Mouse (Mus musculus) liver, adult (tissue): Measurements from ENCODE around the gene Plce1.

Source experiments
- GATA4 ChIP-seq: IDR thresholded peaks from 2 replicates; pipeline ENCODE4 v1.6.1; 2014; ENCODE audit warnings: mild to moderate bottlenecking, low read length; ENCODE audit not compliant: insufficient replicate concordance

Plce1 gene

DNA sequence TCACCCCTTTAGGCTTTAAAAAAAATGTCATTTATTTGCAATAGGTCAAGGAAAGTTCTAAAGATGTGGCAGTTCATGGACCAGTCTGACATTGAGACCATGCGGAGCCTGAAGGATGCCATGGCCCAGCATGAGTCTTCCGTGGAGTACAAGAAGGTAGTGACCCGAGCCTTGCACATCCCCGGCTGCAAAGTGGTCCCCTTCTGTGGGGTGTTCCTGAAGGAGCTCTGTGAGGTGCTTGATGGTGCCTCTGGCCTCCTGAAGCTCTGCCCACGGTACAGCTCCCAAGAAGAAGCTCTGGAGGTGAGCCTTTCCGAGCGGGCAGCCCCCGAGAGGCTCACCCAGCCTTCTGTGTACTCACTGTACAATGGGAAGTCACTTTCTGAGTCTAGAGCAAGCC, 220.9 kb downstream of the Plce1 start:
- no peak for TF ChIP-seq GATA4

DNA sequence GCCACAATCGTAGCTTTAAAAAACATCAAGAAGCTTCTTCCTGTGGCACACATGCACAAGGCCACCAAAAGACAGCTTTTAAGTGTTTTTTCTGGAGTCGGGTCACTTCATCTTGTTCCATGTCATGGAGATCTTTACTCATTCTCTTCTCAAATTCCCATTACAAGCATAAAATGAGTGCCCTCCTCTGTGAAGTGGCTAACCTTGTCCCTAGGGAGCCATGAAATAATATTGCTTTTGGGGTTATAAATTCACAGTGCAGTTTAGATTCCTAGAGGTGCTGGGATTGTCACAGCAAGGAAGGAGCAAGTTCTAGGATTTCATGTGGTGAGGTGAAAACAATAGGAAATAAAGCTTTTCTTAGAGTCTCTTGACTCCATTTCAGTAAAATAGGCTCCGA, 223.8 kb downstream of the Plce1 start:
- no peak for TF ChIP-seq GATA4

GRCm38 (mm10) chr19:38705244-38705643, 224.3 kb downstream of the Plce1 start:
- TF ChIP-seq GATA4, result no peak

DNA sequence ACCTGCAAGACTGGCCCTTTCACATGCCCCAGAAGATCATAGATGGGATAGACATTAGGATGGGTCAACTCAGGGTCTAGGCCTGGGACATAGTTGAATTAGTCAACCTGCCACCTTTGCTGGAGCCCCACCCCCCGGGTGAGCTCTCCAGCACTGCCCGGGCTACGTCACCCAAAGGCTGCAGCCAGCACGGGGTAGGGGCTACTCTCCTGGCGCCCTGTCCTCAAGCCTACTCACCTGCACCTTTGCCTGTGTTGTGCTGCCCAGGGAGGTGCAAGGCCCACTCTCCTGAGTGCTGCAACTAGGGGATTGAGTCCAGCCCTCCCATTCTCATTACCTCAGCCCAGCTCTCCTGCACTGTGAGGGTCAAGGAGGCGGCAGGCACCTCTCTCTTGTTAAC, 225.5 kb downstream of the Plce1 start:
- no peak for TF ChIP-seq GATA4

GRCm38 (mm10) chr19:38709376-38709775, 228.5 kb downstream of the Plce1 start:
- no peak for TF ChIP-seq GATA4

GRCm38 (mm10) chr19:38721808-38722207, 240.9 kb downstream of the Plce1 start:
- no peak for TF ChIP-seq GATA4

GRCm38 (mm10) chr19:38722982-38723381, 242.1 kb downstream of the Plce1 start:
- TF ChIP-seq GATA4, result no peak

DNA sequence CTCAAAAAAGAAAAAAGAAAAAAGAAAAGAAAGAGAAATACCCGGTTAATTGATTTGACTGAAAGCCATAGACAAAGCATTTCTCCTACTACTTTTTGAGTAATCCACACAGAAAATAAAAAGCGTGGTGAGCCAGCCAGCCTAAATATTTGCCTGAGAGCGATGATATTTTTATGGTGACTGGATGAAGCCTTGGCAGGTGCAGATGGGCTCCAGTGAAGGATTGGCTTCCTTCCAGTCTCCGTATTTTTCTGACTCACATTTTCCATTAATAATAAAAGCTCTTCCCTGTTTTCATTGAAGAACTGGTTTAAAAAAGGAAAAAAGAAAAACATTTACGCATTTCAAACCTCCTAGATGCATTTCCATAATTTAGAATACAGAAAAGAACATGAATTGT, 243.1 kb downstream of the Plce1 start:
- TF ChIP-seq GATA4, result no peak

DNA sequence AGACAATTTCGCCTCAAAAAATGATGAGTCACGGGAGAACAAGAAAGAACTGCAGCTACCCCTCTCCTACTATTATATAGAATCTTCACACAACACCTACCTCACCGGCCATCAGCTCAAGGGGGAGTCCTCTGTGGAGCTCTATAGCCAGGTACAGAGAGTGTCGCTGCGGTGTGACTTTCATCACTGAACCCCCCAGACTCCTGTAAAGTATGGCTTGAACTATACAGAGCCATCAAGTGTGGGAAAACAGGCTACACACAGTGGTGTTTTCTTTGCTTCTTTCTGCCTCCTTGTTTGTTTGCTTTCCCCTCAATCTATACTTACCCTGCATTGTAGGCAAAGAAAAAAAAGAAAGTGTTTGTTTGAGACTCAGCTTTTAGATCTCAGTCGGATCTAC, 247.9 kb downstream of the Plce1 start:
- TF ChIP-seq GATA4, result no peak

GRCm38 (mm10) chr19:38729264-38729663, 248.4 kb downstream of the Plce1 start:
- no peak for TF ChIP-seq GATA4

DNA sequence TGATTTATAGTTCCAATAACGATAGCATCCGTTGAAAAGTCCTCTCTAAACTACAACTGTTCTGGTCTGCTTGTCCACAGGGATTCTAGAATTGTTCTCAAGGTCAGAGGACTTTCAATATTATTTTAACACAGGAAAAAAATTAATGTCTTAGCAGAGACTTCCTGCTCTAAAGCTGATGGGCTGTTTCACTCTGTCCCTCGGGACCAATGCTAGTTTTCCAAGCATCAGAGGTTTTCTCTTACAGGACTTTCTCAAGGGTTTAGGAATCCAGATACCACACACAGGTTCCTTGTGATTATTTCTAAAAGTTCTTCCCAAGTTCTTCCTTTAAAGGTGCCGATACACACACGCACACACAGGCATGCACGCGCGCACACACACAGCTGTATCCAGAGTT, 263.6 kb downstream of the Plce1 start:
- no peak for TF ChIP-seq GATA4

DNA sequence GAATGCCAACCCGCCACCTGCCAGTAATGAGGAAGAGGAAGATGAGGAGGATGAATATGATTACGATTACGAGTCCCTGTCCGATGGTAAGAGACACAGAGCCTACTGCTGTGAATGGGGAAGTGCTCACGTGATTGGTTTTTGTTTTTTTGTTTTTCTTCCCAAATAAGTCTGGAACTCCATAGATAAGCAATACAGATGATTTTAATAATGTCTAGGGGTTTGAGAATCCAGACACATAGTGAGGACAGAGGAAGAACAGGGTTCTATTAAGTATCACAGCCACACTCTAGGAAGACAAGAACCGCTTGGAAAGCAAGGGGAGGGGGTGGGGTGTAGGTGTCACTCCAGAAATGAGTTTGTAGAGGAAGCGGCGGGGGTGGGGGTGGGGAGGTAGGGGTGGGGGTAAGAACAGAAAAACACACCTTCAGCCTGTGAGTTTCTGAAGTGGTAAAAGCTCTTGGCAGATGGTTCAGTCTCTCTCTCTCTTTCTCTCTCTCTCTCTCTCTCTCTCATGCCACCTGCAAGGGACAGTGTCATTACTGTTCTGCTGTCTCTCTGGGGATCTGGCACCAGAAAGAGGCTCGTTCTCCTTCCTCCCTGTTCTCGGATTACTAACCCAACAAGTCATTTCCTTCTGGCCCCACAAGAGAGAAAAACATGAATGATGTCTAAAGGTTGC, 265.0 kb downstream of the Plce1 start:
- TF ChIP-seq GATA4, result no peak

DNA sequence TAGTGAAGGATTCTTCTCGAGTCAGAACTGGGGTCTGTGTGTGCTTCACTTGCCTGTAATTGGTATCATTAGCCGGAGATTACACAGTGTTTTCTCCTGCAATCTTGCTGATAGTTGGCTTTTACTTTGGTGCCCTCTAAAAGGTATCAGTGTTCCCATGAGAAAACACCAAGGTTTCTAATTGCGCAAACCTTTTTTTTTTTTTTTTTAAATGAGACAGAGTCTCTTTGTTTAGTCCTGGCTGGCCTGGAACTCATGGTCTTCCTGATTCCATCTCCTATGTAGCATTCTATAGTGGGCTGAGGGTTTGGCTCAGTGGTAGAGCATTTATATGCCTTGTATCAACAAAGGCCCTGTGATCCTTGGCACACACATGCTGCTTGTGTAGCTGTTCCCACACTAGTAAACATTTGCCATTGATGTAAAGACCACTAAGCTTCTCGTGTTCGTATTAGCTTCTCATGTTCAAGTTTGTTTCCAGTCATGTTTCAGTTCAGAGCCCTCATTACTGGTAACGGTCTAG, 265.6 kb downstream of the Plce1 start:
- TF ChIP-seq GATA4, result no peak

- no peak for TF ChIP-seq GATA4
Measured at GRCm38 (mm10) chr19:38750192-38750591, 269.3 kb downstream of the Plce1 start.

GRCm38 (mm10) chr19:38757161-38757560, 276.3 kb downstream of the Plce1 start:
- TF ChIP-seq GATA4, result no peak

GRCm38 (mm10) chr19:38758056-38758455, 277.1 kb downstream of the Plce1 start:
- no peak for TF ChIP-seq GATA4

DNA sequence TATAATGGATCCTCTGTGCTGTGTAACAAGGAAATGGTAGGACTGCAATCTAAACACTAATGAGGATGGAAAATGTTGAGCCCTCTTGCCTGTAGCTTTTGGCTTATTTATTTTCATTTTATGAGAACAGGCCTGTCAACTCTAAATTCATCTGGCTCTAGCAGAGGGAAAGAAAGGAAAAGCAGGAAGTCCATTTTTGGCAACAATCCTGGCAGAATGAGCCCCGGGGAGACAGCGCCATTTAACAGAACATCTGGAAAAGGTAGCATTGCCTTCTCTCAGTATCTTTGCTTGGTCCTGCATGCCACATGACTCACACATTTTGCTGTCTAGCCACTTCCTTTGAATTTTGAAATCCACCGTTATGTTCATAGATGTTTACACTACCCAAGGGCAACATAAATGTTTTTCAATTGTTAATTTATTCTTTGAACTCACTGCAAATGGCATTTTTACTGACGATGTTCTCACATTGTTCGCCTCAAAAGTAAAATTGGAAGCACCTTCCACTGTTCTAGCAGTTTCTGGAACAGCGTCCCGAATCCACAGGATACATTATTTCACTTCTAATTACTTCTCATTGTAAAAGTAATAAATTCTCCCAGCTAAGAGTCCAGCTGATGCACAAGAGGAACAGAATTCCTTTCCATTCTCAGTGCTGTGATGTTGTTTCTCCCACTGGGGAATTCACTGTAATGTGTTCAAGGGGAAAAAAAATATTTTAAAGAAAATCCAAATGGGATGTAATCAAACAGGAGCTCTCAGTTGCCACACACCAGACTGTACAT, 278.0 kb downstream of the Plce1 start:
- TF ChIP-seq GATA4, result no peak

- TF ChIP-seq GATA4, result no peak
Measured at GRCm38 (mm10) chr19:38760441-38760840, 279.5 kb downstream of the Plce1 start.
